Mouse (Mus musculus): ENCODE measurements at regions not wholly inside any gene's neighbourhood (a gene's known extent, or its start where the extent isn't known, plus 50 kb on each side); places are given as distances from the start of the nearest gene placed in this dataset.
A peak's percentile ranks its signal among the peaks of the same experiment; 100 is the strongest.

GRCm38 (mm10) chr15:59155289-59155623 is 266.2 kb downstream of the Gm49356 start:
- no peak for TF ChIP-seq CTCF (IDR thresholded peaks at IDR 0.05)

GRCm38 (mm10) chr15:59156328-59156727 is 267.2 kb downstream of the Gm49356 start:
- TF ChIP-seq CTCF (IDR thresholded peaks at IDR 0.05) = no peak
- DNase-seq = no peak
- intact Hi-C loops (cut with DNase I) = no loop called here
- Histone ChIP-seq H3K4me3 (no peak overlapping the region), H3K27ac (no peak overlapping the region)

More at GRCm38 (mm10) chr15:59155289-59155623, 266.2 kb downstream of the Gm49356 start:
- no peak for DNase-seq
- intact Hi-C loops (cut with DNase I) = no loop called here
- H3K4me3 ChIP-seq = no peak overlapping the region
- H3K27ac ChIP-seq = no peak overlapping the region

- H3K27ac ChIP-seq = no peak overlapping the region
- no peak for DNase-seq
- intact Hi-C loops (cut with DNase I) = no loop called here
- H3K4me3 ChIP-seq = no peak overlapping the region
- no peak for TF ChIP-seq CTCF (IDR thresholded peaks at IDR 0.05)
Observed at GRCm38 (mm10) chr15:59158760-59159159, 269.7 kb downstream of the Gm49356 start.

- no peak for TF ChIP-seq CTCF (IDR thresholded peaks at IDR 0.05)
- no peak for DNase-seq
- Histone ChIP-seq H3K27ac (no peak overlapping the region), H3K4me3 (no peak overlapping the region)
- intact Hi-C loops (cut with DNase I) = no loop called here
Observed at GRCm38 (mm10) chr15:59160931-59161920, 272.1 kb downstream of the Gm49356 start.

DNA sequence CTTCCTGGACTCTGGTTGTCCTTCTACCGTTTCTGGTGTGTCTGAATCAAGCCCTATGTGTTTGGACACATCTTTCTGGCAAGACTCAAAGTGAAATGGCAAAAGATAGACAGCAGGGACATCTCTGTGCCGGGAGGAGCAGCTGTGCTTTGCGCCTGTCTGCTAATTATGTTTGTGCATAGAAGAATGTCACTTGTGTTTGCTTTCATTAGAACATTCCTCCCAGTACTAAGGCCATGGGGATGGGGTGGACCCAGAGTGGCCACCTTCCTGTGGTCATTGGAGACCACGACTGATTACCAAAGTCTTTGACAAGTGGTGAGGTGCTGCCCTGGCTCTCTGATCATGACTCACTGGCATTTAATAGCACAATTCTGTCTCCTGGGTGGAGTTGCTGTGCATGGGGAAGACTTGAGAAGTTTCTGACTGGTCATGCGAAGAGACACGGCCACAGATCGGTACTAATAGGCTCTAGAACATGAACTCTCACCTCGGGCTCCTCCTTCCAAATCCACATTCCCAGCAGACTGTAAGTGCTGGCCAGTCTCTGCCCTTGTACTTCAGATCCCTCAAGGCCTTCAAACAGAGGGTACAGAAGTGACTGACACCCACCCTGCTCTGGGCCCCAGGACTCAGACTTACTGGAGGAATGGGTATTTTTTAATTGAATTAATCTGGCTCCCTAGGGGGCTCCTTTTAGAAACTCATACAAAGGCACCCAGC is 279.0 kb downstream of the Gm49356 start:
- TF ChIP-seq CTCF (IDR thresholded peaks at IDR 0.05) = no peak
- no peak for DNase-seq
- no peak overlapping the region for H3K4me3 ChIP-seq
- intact Hi-C loops (cut with DNase I) = no loop called here
- no peak overlapping the region for H3K27ac ChIP-seq

DNA sequence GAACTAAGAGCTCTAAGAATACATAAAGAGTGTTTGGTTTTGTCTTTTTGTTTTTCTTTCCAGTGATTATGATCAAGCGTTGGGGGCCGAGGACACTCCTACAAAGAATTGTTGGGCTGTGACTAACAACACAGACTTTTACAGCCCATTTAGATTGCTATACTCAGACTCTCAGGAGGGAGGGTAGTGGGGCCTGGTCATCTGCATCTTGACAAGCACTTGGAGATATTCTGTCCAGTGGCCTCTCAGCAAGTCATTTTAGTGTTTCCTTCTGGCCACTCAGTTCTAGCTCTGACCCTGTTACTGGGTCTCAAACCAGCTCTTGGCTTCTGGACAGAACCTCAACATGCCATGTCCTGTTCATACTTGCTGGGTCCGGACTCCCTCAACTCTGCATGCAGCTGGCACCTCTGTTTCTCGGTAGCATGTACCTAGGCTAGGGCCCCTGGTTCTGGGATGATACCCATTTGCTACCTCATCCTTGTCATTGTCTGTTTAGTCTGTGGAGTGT is 279.6 kb downstream of the Gm49356 start:
- H3K27ac ChIP-seq = no peak overlapping the region
- TF ChIP-seq CTCF (IDR thresholded peaks at IDR 0.05) = no peak

DNA sequence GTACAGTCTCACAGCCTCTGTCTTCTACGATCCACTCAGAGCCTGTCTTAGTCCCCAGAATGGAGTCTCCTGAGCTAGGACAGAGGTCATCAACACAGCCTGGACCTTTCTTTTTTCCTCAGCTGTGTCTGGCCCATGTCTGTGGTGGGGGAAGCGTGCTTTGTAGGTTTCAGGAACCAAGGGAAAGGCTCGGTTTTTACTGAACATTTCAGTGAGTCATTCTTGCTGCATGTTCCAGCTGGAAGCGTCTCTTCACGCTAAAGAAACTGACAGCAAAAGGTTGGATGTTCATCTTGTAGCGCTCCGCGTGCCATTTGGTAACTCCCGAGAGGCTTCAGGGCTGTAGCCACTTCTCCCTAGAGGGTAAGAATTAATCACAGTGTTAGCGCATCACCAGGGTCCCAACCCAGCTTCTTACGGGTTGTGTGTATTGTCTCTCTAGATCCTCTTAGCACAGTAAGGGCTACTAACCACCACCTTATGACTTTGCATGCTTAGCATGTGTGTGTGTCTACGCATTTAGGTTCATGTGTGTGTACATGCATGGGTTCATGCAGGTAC is 280.2 kb downstream of the Gm49356 start:
- intact Hi-C loops (cut with DNase I) = no loop called here
- no peak overlapping the region for H3K4me3 ChIP-seq

More for the DNA sequence above, 279.6 kb downstream of the Gm49356 start:
- intact Hi-C loops (cut with DNase I) = no loop called here
- H3K4me3 ChIP-seq = no peak overlapping the region
- DNase-seq = no peak

DNA sequence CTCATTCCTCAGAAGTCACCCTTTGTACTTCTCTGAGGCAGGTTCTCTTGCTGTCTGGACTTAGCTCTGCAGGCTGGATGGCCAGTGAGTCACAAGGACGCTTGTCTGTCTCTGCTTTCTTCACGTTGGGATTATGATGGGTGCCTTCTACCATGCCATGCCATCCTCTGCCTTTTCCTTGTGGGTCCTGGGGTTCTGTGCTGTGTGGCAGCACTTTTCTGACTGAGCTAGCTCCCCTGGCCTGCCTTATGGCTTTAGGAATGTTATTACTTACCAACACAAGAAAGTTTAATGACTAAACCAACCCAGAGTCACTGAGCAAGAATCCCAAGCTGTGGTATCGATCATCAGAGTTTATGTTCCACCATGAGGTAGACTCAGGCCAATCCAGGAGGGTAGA is 280.7 kb downstream of the Gm49356 start:
- DNase-seq = no peak
- TF ChIP-seq CTCF (IDR thresholded peaks at IDR 0.05) = no peak
- intact Hi-C loops (cut with DNase I) = no loop called here

More for the DNA sequence above, 280.2 kb downstream of the Gm49356 start:
- no peak for DNase-seq
- no peak overlapping the region for H3K27ac ChIP-seq
- no peak for TF ChIP-seq CTCF (IDR thresholded peaks at IDR 0.05)

DNA sequence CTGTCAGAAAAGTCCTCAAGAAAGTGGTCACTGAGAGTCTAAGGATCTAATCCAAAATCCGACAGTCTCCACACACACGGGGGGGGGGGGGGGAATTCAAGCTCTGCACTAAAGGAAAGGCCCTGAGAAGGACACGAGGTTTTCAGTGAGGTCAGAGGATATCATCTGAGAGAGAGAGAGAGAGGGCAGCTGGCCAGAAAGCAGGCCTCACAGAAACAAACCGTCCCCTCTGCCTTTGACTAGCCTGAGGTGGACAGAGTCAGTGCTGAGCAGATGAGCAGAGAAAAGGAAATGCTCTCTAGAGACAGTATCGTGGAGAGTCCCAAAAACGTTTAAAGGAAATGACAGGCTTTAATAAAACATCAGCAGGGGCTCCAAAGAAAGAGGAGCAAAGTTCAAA is 282.0 kb downstream of the Gm49356 start:
- H3K4me3 ChIP-seq = no peak overlapping the region
- intact Hi-C loops (cut with DNase I) = no loop called here
- no peak for TF ChIP-seq CTCF (IDR thresholded peaks at IDR 0.05)
- no peak overlapping the region for H3K27ac ChIP-seq
- no peak for DNase-seq

More for the DNA sequence above, 280.7 kb downstream of the Gm49356 start:
- Histone ChIP-seq H3K4me3 (no peak overlapping the region), H3K27ac (no peak overlapping the region)

DNA sequence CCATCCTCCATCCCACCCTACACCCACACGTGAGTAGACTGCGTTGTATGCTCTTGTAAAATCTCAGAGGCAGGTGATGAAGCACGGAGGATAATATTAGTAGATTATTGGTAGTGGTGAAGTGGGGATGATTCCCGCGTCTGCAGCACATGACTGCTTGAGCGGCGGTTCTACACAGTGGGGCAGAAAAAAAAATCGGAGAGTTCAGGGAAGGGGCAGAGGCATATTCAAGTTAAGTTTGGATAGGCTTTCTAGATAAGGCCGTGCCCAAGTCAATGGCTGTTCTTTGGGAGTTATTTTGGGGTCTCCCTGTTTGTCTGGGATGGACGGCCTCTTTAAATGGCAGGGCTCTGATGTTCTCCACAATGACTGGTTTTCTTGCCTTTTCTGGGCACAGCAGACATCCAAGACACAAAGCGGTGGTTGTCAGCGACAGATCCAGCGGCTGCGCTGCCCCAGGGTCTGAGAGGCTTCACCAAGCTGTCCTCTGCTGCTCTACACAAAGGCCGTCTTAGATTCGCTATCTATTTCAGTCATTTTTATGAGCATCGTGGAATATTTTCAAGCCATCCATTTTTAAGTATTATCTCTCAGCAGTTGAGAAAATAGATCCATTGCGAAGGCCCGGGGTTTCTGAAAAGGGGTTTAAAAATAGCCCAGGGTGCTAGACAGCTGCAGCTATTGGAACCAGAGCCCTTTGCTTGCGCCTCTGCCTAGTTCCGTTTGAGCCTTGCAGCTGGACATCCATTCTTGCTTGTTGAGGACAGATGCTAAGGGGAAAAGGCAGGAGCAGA is 284.6 kb downstream of the Gm49356 start:
- peak; percentile 50 for DNase-seq
- Histone ChIP-seq H3K27ac (peak overlapping the region; percentile 56), H3K4me3 (no peak overlapping the region; the same call in 1 of the 2 replicates)
- intact Hi-C loops (cut with DNase I) = no loop called here
- TF ChIP-seq CTCF (IDR thresholded peaks at IDR 0.05) = no peak

GRCm38 (mm10) chr15:59174246-59174751 is 285.2 kb downstream of the Gm49356 start:
- intact Hi-C loops (cut with DNase I) = no loop called here
- TF ChIP-seq CTCF (IDR thresholded peaks at IDR 0.05) = no peak
- DNase-seq = no peak
- Histone ChIP-seq H3K4me3 (no peak overlapping the region), H3K27ac (peak overlapping the region; percentile 56)

All from gastrocnemius, adult 2 months (tissue).